Mouse (Mus musculus) heart, postnatal 0 days (tissue): ENCODE measurements around the gene Psmd7.

Experiments used
- CTCF ChIP-seq: IDR thresholded peaks from 2 replicates; pipeline ENCODE4 v1.5.1; 2016; ENCODE audit warnings: antibody characterized with exemption, control low read depth, low read depth
- EP300 ChIP-seq: IDR thresholded peaks from 2 replicates; pipeline ENCODE4 v1.6.1; 2016; ENCODE audit warnings: antibody characterized with exemption, low read depth

- TF ChIP-seq CTCF (no peak), EP300 (no peak)
Observed at GRCm38 (mm10) chr8:107544651-107545174, 43.6 kb downstream of the Psmd7 start.
